Mouse (Mus musculus): ENCODE data around the gene Aplp2.

Aplp2 gene

GRCm38 (mm10) chr9:31211690-31212499 lies at the start of gene Aplp2:
Aplp2 (minus strand) TSS chr9:31211815.
- peak; percentile 100 for DNase-seq (ENCODE audit: low read depth, low spot score)

- DNase-seq (ENCODE audit: low read depth, low spot score): no peak
These were observed 48.6 kb upstream of the Aplp2 start for GRCm38 (mm10) chr9:31260219-31260618.

DNA sequence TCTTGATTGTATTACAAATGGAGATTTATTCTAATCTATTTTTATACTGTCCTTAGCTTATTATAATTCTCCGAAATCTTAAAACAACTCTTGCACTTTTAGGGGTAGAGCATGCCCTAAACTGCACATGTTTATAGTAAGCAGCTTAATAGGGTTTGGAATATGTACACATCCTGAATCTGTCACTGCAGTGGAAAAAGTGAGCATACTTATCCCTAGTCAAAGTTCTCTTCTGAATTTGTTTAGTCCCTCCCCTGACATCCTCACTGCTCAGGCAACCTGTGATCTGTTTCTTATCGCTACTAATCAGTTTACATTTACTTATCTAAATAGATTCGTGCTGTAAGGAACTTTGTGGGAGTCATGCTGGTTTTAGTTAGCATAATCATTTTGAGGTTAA lies 46.6 kb upstream of the Aplp2 start:
- DNase-seq (ENCODE audit: low read depth, low spot score): no peak

- DNase-seq (ENCODE audit: low read depth, low spot score): no peak
These were observed 44.3 kb upstream of the Aplp2 start for GRCm38 (mm10) chr9:31255953-31256352.

- no peak for DNase-seq (ENCODE audit: low read depth, low spot score)
These were observed 43.0 kb upstream of the Aplp2 start for GRCm38 (mm10) chr9:31254697-31255004.

- no peak for DNase-seq (ENCODE audit: low read depth, low spot score)
These were observed 42.5 kb upstream of the Aplp2 start for GRCm38 (mm10) chr9:31253866-31254696.

DNA sequence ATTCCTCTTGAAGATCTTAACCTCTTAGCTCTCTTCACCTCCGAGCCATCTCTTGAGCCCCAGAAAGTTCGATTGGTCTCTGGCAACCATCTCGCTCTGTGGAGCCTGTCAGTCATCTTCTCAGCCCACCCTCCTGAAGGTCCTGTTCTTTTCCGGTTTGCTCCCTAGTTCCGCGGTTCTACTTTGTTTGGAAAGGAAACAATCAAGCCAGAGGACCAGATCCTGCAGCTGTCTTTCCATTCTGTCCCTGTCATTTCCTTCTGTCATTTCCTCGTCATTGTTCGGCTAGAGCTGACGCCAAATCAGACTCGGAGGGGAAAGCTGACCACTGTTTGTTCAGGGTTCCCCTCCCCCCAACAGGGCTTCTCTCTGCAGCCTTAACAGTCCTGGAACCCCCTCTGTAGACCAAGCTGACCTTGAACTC lies 41.7 kb upstream of the Aplp2 start:
- DNase-seq (ENCODE audit: low read depth, low spot score): no peak

GRCm38 (mm10) chr9:31252182-31252799 lies 40.7 kb upstream of the Aplp2 start:
- no peak for DNase-seq (ENCODE audit: low read depth, low spot score)

DNA sequence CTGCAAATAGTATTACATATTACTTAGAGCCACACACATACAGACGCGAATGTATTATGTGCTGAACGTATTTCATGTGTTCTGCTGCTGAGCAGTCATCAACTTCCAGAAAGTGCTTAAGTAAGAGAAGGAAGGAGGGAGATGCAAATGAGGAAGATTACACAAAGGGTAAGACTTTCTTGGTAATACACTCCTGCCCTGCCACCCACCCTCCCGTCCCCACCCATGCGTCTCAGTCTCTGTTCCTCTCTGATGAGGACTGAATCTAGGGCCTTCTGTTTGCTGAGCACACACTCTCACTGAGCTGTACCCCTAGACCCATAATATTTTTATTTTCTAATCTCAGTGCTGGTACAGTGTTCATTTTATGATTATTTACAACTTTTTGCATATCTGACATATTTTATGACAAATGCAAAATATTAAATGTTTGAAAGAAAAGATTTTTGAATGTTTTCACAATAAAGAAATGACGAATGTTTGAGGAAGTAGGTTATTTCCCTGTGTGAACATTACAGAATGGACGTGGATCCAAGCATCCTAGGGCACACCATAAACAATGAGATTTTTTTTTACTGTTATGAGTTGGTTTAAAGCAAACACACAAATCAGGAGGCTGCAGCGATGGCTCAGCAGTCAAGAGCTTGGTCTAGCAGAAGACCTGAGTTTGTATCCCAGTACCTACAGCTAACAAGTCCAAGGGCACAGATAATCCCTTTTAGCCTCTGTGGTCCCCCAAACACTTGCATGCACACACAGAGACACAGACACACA lies 36.0 kb upstream of the Aplp2 start:
- DNase-seq (ENCODE audit: low read depth, low spot score): no peak

DNA sequence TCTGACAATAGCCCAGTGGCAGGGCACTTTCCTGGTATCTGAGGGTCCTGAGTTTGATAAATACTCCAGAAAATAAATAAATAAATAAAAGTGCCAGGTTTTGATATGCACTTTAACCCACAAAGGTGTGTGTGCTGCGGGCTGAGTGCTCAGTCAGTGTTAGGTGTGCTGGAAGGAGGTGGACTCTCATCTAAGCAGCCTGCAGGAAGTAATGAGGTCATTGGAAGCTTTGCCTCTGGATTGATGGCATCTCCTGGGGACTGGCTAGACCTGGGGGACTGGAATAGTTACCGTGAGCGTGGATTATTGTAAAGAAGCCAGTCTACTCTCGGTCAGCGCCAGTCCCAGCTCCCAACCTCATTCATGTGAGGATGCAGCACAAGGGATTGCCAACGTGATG lies 34.8 kb upstream of the Aplp2 start:
- no peak for DNase-seq (ENCODE audit: low read depth, low spot score)

GRCm38 (mm10) chr9:31245006-31245405 lies 33.4 kb upstream of the Aplp2 start:
- DNase-seq (ENCODE audit: low read depth, low spot score): peak; percentile 39

DNA sequence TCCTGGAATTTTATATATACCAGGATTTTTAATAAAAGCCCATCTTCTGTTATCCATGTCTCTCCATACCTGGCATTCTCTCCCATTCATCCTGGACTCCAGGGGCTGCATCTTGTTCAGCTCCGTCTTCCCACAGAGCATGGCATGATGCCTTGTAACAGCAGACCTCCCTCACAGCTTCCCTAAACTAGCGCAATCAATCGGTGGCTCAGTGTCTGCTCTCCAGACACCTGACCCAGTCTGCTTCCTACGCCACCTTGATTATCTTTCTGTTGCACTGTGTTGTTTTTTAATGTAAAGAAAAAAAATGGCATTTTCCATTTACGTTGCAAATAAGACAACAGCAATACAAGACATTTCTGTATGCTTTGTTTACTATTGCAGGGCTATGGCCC lies 32.3 kb upstream of the Aplp2 start:
- DNase-seq (ENCODE audit: low read depth, low spot score): peak; percentile 20

DNA sequence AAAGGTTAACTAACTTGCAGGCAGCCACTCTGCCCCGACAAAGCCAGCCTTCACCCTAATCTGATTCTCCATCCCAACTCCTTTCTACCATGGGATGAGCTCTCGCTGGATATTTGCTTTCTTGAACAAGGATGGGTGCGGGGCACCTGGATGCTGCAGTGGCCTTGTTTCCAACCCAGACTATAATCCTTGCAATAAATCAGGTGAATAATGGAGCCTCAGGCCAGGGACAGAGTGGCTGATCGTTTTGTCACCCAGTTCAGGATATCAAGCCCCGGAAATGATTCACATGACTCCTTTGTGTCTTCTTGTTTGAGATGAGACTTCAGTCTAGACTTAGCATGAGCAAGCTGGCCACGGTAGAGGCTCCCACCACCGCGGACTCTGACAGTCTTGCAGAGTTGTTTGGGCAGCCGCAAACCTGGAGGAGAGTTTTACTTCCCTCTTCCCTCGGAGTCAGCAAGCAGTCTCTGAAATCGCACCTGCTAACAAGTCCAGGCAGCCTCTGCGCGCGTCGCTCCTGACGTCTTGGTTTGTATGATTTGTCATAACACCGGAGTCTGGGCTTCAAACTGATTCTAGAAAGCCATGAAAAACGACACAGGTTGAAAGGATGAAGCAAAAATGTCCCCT lies 31.8 kb upstream of the Aplp2 start:
- DNase-seq (ENCODE audit: low read depth, low spot score): peak; percentile 20

DNA sequence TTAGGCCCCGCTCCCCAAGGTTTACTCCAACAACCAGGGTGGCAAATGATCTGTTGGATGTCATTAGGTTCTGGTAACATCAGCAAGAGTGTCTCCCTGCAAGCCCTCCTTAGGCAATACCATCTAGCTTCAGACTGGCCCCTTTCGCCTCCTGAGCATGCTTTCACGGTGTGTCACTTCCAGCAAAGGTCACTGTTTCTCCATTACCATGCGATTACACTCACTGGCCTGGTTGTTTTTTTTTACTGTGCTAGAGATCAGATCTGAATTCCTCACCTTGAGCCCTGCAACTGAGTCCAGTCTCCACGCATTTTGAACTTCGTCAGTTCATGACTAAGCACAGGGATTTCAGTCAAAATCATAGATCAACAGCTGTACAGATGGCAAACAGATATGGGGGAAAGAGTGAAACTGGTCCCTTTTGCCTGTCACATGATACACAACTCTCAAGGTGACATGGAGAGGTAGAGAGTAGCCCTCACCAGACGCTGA lies 29.6 kb upstream of the Aplp2 start:
- no peak for DNase-seq (ENCODE audit: low read depth, low spot score)

- DNase-seq (ENCODE audit: low read depth, low spot score): no peak
These were observed 29.1 kb upstream of the Aplp2 start for GRCm38 (mm10) chr9:31240522-31241207.

DNA sequence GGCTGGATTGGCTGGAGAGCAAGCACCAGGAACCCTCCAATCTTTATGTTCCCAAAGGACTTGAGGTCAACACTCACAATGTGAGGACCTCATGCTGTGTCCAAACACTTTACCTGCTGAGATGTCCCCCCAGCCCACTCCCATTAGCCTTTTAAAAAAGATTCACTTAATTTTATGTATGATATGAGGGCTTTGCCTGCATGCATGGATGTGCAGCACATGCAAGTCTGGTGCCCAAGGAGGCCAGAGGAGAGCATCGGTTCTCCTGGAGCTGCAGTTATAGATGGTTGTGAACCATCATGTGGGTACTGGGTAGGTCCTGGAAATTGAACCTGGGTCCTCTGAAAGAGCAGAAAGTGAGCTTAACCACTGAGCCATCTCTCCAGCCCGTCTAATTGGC lies 27.9 kb upstream of the Aplp2 start:
- no peak for DNase-seq (ENCODE audit: low read depth, low spot score)

- no peak for DNase-seq (ENCODE audit: low read depth, low spot score)
These were observed 26.9 kb upstream of the Aplp2 start for GRCm38 (mm10) chr9:31238526-31238925.

- DNase-seq (ENCODE audit: low read depth, low spot score): no peak
These were observed 24.5 kb upstream of the Aplp2 start for GRCm38 (mm10) chr9:31236079-31236478.

DNA sequence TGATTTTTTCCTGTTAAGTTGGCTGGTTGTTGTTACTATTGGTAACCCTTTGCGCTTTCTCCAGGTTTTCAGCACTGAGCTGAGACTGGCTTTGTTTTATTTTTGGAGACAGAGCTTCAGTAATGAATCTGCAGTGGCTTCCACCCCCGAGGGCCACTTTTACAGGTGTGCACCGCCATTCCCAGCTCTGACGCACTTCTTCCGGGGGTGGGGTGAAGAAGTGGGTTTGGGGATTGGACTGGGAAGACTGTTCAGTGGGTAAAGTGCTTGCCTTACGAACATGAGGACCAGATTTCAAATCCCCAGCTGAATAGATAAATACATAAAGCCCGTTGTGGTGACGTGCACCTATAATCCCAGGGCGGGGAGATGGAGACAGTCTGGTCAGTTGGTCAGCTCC lies 23.9 kb upstream of the Aplp2 start:
- peak; percentile 32 for DNase-seq (ENCODE audit: low read depth, low spot score)

DNA sequence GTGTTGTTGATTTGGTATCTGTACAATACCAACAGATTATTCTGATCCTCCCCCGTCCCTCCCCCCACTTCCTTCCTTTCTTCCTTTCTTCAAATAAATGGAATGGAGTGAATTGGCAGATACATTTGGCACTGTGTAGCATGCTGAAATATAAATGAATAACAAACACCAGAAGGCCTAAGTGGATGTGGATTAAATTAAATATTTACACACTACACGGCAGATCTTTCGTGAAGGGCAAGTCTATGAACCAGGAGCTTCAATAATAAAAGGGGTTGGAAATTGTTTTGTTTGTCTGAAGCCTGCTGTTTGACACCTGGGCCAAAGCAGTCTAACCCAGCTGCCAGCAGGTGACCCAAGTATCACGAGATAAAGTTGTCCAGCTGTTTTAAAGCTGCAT lies 23.4 kb upstream of the Aplp2 start:
- DNase-seq (ENCODE audit: low read depth, low spot score): no peak

DNA sequence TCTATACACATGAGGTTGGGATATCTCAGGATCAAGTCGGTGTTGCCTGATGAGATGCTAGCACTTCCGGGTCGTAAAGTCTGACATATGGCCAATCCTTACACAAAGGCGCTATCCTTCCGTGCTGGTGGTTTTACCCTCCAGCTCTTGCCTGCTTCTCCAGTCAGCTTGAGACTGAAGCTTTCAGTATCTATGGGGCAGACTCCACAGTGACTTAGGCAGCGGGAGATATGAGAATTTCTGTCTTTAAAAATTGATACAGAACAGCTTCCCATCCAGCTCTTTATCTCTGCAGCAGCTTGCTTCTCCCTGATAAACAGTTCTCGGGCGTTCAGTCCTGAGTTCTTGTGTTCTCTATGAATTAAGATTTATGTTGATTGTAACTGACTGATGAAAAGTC lies 14.9 kb upstream of the Aplp2 start:
- DNase-seq (ENCODE audit: low read depth, low spot score): no peak

Data from brain, adult 2 months (tissue).